Mouse (Mus musculus): ENCODE measurements around the gene Surf1. TPM values are rescaled to one million over a fixed set of nuclear protein-coding genes. Genes with fewer than 3 reads are reported as not detected.

The Surf1 gene
- 89.2 and 97.5 TPM in 2 replicates for polyA plus RNA-seq (2015; fragmentation: Nextera tagmentation; extraction: Ambion mirVana)

DNA sequence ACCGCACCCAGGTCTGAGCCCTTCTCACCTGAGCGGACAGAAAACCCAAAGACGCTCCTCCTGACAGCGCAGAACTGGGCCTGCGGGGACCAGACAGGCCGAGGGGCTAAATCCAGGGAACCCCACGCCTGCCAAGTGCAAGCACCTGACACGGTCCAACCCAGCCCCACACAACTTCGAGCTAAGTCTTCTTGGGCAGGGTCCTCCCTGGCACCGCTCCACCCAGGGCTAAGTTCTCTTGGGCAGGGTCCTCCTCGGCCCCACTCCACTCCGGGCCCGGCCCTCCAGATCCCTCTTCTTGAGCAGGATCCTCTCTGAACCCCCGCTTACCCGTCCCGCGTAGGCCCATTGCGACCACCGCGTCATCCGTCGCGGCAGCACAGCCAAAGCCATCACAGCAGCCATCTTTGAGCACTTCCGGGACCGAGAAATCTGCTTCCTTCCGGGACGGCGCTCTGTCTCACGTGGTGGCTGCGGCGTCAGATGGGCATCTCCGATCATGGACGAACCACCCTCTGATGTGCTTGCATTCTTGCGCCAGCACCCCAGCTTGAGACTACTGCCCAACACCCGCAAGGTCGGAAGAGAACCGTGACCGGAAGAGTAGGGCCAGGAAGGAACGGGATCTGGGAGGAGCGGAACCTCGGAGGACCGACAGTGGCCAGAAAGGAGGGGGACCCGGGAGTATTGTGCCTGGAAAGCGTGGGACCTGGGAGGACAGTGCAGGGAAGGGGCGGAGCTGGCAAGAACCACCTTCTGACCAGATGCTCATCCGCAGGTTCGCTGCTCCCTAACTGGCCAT lies at the start of gene Surf1, which contains the start of gene Surf2:
TSS of gene Surf1 (minus strand) at position 604 of the 802 bp plus-strand sequence.
TSS of gene Surf2 (plus strand) at position 441 of the 802 bp plus-strand sequence.
- WGBS = 2% methylated on average over 47 of the region's 47 CpGs
- Histone ChIP-seq H3K4me2 (peak within 1 kb of the TSS; percentile 97), H3K36me3 (peaks cover 58% of the 10 kb centered on the region), H3K4me3 (replicated peaks) (peak within 1 kb of the TSS; percentile 65), H3K9ac (replicated peaks) (peak within 1 kb of the TSS; percentile 86), H3K27ac (replicated peaks) (peak within 1 kb of the TSS; percentile 86), H3K4me1 (peaks cover 53% of the 10 kb centered on the region), H3K27me3 (replicated peaks) (no peaks in the 10 kb centered on the region), H3K9me3 (replicated peaks) (no peaks in the 10 kb centered on the region)
- ATAC-seq (ENCODE audit: low FRiP score) = peak; percentile 81

DNA sequence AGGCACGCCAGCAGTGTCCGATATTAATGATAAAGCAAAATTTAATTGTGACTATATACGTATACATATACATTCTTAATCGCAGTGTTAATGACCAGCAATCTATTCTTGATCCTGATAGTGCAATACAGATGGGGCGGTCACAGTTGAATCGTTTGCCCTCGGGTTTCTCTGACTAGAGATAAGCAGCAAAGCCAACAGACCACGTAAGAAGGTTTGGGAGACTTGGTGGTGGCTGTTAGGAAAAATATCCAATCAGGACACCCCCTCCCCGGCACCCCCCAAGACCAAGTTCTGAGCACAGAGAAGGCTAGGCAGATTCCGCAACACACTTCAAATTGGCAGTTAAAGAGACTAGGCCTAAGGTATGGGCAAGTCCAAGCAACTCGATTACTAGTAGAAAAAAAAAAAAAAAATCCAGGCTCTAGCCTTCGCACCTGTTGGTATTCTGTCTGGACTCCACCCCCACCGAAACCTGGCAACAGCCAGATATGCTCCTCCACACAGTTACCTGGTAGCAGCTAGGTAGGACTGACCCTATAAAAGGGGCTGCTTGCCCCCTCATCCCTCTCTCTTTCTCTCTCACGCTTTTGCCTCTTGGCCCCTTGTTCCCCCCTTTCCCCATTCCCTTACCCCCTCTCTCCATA lies 48.5 kb upstream of the Surf1 start:
- no peaks in the 10 kb centered on the region for H3K9me3 ChIP-seq (replicated peaks)
- 16% methylated on average over 14 of the region's 14 CpGs for WGBS
- peaks cover 37% of the 10 kb centered on the region for H3K4me1 ChIP-seq
- ATAC-seq (ENCODE audit: low FRiP score) = peak; percentile 2; the same call in 1 of the 2 replicates
- H3K27me3 ChIP-seq (replicated peaks) = no peaks in the 10 kb centered on the region
- H3K27ac ChIP-seq (replicated peaks) = peak overlapping the region; percentile 95
- peak overlapping the region; percentile 62 for H3K4me2 ChIP-seq
- H3K36me3 ChIP-seq = peaks cover 10% of the 10 kb centered on the region
- H3K4me3 ChIP-seq (replicated peaks) = peak overlapping the region; percentile 59
- H3K9ac ChIP-seq (replicated peaks) = peak overlapping the region; percentile 61

DNA sequence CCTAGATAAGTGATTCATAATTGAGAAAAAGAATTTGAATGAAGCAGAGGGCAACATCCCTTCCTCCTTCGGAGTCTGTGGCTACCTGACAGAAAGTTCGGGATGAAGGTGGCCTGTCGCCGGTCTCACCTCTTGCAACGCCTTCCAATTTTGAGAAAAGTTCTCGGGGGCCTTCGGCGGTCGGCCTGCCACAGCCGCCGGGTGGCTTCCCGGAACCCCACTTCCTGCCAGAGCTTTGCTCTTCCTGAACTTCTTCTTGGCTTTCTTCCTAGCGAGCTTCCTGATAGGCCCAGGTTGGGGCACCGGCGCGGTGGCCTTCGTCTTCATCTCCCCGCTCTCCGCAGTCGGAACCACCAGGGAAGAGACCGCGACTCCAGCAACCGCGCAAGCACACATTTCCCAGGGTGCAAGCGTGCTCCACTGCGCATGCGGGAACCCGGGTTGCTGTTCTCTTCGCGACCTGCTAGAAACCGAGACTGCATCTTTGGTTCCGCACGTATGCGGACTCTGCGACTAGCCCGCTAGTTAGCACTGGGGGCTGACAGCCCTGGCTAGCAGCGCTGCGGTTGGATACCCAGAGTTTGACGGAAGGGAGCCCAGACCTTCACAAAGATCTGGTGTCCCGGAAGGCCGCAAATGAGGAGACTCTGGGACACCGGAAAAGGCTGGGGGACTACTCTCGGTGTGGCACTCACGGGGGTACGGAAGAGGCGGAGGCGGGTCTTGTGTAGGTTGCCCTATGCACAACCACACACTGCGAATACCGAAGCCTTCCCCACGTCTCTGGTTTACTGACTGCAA lies 47.8 kb upstream of the Surf1 start, which contains the start of gene Rexo4:
TSS of gene Rexo4 (minus strand) at position 464 of the 801 bp plus-strand sequence.
- H3K9me3 ChIP-seq (replicated peaks) = no peaks in the 10 kb centered on the region
- H3K27ac ChIP-seq (replicated peaks) = peak within 1 kb of the TSS; percentile 95
- under 1% methylated on average over 50 of the region's 50 CpGs for WGBS
- H3K36me3 ChIP-seq = peaks cover 14% of the 10 kb centered on the region
- no peaks in the 10 kb centered on the region for H3K27me3 ChIP-seq (replicated peaks)
- H3K4me1 ChIP-seq = peaks cover 37% of the 10 kb centered on the region
- H3K4me2 ChIP-seq = peak within 1 kb of the TSS; percentile 62
- H3K9ac ChIP-seq (replicated peaks) = peak within 1 kb of the TSS; percentile 61
- ATAC-seq (ENCODE audit: low FRiP score) = peak; percentile 96
- H3K4me3 ChIP-seq (replicated peaks) = peak within 1 kb of the TSS; percentile 59

DNA sequence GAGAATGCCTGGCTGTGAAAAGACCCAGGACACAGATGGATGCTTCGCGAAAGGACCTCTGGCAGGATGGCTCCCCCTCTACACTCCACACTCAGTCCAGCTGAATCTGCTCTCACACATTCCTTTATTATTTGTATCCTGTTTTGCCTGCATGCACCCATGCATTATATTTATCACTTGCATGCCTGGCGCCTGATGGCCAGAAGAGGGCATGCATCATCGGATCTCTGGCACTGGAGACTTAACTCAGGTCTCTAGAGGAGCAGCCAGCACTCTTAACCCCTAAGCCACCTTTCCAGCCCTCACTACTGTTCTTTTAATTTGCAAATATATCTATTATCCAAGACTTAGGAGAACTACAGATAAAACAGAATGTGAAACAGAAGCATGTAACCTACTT lies 44.4 kb upstream of the Surf1 start:
- Histone ChIP-seq H3K9ac (replicated peaks) (no peak overlapping the region; the same call in none of the 2 replicates), H3K27ac (replicated peaks) (no peak overlapping the region), H3K36me3 (peaks cover 47% of the 10 kb centered on the region), H3K9me3 (replicated peaks) (no peaks in the 10 kb centered on the region), H3K27me3 (replicated peaks) (no peaks in the 10 kb centered on the region), H3K4me2 (no peak overlapping the region), H3K4me1 (peaks cover 37% of the 10 kb centered on the region), H3K4me3 (replicated peaks) (no peak overlapping the region)
- WGBS = 74% methylated on average over 4 of the region's 4 CpGs
- no peak for ATAC-seq (ENCODE audit: low FRiP score)

DNA sequence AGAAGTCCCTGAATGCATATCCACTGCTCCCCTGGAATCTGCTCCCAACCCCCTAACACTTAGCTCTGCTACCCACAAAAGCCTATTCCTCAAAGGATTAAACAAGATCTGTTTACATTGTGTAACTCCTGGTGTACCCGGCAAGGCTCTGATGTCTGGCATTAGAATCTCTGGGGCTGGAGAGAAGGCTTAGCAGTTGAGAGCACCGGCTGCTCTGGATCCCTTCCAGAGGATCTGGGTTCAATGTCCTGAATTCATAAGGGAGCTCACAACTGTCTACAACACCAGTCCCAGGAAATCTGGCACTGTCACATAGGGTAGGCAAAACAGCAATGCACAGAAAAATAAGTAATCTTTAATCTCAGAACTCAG lies 41.1 kb upstream of the Surf1 start:
- 95% methylated on average over 2 of the region's 2 CpGs for WGBS
- Histone ChIP-seq H3K4me3 (replicated peaks) (no peak overlapping the region), H3K9ac (replicated peaks) (no peak overlapping the region), H3K4me1 (peaks cover 22% of the 10 kb centered on the region), H3K36me3 (peaks cover 78% of the 10 kb centered on the region), H3K27me3 (replicated peaks) (no peaks in the 10 kb centered on the region), H3K9me3 (replicated peaks) (no peaks in the 10 kb centered on the region), H3K27ac (replicated peaks) (no peak overlapping the region), H3K4me2 (no peak overlapping the region)
- ATAC-seq (ENCODE audit: low FRiP score) = no peak

DNA sequence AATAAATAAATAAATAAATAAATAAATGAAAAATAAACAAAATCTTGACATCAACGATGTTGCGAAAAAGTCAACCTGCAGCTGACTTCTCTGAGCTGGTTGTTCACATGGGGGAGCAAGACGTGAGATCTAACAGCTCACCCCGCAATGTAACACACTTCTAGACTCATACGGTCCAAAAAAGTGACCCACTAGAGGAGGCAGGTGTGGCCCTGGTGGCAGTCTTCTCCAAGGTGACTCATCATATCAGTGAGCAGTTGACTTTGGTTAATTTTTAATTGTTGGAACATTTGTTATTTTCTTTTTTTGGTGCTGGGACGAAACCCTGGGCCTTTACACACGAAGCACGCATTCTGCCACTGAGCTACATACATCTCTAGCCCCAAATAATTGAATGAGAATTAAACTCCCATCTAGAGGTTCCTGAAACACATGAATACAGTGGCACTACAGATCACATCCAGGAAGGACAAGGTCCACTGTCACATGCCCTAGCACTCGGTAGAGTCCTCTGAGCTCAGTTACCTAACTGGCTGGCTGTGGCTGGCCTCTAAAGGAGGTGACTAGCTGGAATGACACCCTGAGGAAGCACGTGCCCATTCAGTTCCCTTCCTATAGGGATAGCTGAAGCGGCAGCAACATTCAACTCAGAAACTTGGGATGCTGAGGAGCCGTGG lies 40.6 kb upstream of the Surf1 start:
- Histone ChIP-seq H3K27me3 (replicated peaks) (no peaks in the 10 kb centered on the region), H3K36me3 (peaks cover 84% of the 10 kb centered on the region), H3K4me3 (replicated peaks) (no peak overlapping the region), H3K27ac (replicated peaks) (no peak overlapping the region), H3K4me2 (no peak overlapping the region), H3K9me3 (replicated peaks) (no peaks in the 10 kb centered on the region), H3K9ac (replicated peaks) (no peak overlapping the region), H3K4me1 (peaks cover 17% of the 10 kb centered on the region)
- ATAC-seq (ENCODE audit: low FRiP score) = no peak
- WGBS = 95% methylated on average over 12 of the region's 12 CpGs

DNA sequence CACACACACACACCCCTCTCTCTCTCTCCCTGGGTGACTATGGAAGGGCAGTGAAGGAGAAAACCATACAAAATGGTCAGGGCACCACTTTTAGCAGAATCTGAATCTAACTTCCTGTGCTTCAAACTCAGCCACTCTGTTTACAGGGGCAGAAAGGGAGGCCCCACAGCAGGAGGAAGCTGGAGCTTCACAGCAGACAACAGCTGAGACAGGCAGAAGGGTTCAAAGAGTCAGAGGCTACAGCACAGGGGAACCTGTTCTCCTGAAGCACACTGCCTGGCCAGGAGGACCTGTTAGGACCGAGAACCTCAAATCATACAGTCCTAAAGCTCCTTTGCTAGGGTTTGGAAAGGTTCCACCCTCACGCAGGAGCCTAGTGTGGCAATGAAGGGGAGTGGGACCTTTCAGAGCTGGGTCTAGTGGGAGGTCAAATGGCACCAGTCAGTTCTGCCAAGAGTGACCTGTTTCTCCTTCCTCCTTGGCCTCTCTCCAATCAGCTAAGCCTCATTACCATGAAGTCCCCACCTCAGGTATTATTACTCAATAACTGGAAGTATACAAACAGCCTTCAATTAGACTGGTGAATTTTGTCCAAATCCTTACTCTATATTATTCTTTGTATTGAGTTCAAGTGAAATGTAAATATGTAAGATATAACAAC lies 38.5 kb upstream of the Surf1 start:
- H3K27ac ChIP-seq (replicated peaks) = no peak overlapping the region
- H3K27me3 ChIP-seq (replicated peaks) = no peaks in the 10 kb centered on the region
- ATAC-seq (ENCODE audit: low FRiP score) = no peak
- H3K36me3 ChIP-seq = peaks cover 93% of the 10 kb centered on the region
- no peak overlapping the region for H3K4me3 ChIP-seq (replicated peaks)
- 88% methylated on average over 2 of the region's 2 CpGs for WGBS
- H3K4me2 ChIP-seq = no peak overlapping the region
- no peak overlapping the region for H3K9ac ChIP-seq (replicated peaks)
- no peaks in the 10 kb centered on the region for H3K9me3 ChIP-seq (replicated peaks)
- no peaks in the 10 kb centered on the region for H3K4me1 ChIP-seq

DNA sequence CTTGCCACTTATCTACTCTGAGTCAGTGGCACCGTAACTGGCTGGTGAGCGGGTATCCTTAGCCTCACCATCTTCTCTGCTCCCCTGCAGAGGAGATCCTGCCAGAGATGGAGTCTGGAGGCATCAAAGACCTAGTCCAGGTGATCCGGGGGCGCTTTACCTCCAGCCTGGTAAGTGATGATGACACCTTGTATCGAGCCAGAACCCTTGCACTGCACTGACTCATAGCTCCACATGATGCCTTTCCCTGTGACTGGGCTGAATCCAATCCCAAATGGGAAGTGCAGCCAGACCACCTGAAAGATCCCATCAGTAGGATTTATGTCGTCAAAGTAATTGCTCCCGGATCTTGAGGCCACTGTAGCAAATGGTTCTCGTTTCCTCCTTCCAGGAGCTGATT lies 36.5 kb upstream of the Surf1 start:
- Histone ChIP-seq H3K36me3 (peaks cover 89% of the 10 kb centered on the region), H3K9ac (replicated peaks) (no peak overlapping the region), H3K27ac (replicated peaks) (no peak overlapping the region), H3K27me3 (replicated peaks) (no peaks in the 10 kb centered on the region), H3K4me3 (replicated peaks) (no peak overlapping the region), H3K9me3 (replicated peaks) (no peaks in the 10 kb centered on the region), H3K4me1 (no peaks in the 10 kb centered on the region), H3K4me2 (no peak overlapping the region)
- WGBS = 89% methylated on average over 8 of the region's 8 CpGs
- no peak for ATAC-seq (ENCODE audit: low FRiP score)

DNA sequence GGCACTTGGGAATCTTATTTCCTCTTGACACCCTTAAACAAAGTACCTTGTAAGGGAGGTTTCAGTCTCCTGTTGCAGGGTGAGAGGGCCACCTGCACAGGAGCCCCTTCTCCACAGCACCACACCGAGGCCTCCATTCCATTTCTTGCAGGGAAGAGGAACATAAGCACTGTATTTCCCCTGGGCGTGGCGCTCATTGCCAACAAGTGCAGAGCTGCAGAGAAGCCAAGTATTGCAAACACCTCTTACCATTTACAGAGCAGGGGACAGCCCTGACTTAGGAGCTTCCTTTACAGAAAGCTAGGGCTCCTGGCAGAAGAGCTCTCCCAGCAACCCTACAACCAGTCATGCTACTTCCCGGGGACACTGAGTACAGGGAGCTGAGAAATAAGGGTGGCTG lies 35.9 kb upstream of the Surf1 start:
- Histone ChIP-seq H3K4me2 (no peak overlapping the region), H3K36me3 (peaks cover 82% of the 10 kb centered on the region), H3K27me3 (replicated peaks) (no peaks in the 10 kb centered on the region), H3K4me3 (replicated peaks) (no peak overlapping the region), H3K9me3 (replicated peaks) (no peaks in the 10 kb centered on the region), H3K27ac (replicated peaks) (no peak overlapping the region), H3K9ac (replicated peaks) (no peak overlapping the region), H3K4me1 (no peaks in the 10 kb centered on the region)
- WGBS = 96% methylated on average over 4 of the region's 4 CpGs
- no peak for ATAC-seq (ENCODE audit: low FRiP score)

DNA sequence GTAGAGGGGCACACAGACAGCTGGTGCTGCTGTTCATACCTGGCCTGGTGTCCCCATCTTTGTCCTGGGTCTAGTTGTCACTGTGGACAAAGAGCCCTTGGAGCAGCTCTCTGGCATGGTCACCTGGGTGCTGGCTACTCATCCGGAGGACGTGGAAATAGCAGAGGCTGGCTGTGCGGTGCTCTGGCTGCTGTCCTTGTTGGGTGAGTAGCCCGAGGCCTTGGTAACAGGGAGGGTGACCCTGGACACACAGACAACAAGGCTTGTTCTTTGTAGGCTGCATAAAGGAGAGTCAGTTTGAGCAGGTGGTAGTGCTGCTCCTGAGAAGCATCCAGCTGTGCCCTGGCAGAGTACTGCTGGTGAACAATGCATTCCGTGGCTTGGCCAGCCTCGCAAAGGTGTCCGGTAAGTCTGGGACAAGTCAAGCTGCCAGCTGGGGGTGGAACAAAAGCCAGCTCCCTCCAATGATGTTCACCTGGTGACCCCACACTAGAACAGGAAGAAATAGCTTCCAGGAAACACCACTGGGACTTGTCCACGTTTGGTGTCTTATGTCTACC lies 35.1 kb upstream of the Surf1 start:
- Histone ChIP-seq H3K27me3 (replicated peaks) (no peaks in the 10 kb centered on the region), H3K4me2 (no peak overlapping the region), H3K4me3 (replicated peaks) (no peak overlapping the region), H3K4me1 (no peaks in the 10 kb centered on the region), H3K9me3 (replicated peaks) (no peaks in the 10 kb centered on the region), H3K36me3 (peaks cover 74% of the 10 kb centered on the region), H3K9ac (replicated peaks) (no peak overlapping the region), H3K27ac (replicated peaks) (no peak overlapping the region)
- WGBS = 92% methylated on average over 8 of the region's 8 CpGs
- ATAC-seq (ENCODE audit: low FRiP score) = no peak

Data from neural tube, embryonic 15.5 days (tissue).